Mouse (Mus musculus) induced T-regulatory cell, adult 2 months (primary cell): ENCODE measurements at regions not wholly inside any gene's neighbourhood (a gene's known extent, or its start where the extent isn't known, plus 50 kb on each side); places are given as distances from the start of the nearest gene placed in this dataset.

ENCODE experiments used
- DNase-seq: peaks from one replicate; pipeline ENCODE4 v3.0.0-alpha.2; 2012; ENCODE audit warnings: low read depth

DNA sequence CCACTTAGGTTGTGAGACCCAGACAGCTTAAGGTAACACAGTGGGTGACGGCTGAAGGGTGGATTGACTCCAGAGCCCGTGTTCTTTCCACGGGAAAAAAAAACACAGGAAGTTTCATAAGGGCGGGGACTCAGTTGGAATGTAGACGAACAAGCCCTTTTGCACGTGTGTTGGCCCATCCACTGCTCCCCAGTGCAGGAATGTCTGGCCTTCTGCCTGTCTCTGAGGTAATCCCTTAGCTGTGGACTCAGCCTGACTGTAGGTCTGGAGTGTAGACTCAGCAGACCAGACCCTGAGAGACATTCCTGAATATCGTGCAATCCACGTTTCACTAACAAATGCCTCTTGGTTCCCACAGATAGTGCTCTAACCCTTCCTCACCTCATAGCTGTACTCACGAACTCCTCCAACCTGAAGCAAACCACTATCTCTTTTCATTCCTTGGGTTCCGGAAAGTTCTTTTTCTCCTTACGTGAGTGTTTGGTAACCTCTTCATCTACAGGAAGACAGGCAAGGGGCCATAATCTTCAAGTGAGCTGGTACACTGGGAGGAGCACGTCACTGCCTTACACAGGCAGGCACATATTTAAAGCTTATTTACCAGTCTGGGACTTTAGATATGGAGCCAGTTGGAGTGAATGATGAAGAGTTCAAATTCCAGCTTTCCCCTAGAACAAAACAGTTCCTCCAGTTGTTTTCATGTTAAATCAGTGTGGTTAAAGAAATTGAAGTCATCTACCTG lies 205.6 kb upstream of the Bcor start:
- DNase-seq: no peak

DNA sequence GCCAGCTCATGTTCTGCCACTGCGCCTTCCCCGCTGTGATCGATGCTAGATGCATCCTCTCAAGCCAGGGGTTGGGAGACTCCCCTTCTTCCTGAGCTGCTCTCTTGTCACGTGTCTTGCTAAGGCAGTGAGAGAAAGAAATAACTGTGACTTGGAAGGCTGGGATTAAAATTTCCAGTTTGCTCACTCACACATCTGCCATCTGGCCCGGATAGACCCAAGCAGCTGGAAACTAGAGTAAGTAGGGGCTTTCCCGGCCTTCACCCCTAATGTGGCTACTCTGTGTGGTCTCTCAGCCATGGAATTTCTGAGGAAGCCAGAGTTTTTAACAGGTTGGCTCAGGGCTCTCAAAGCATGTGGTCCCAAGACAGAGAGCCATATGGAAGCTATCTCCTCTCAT lies 206.6 kb upstream of the Bcor start:
- no peak for DNase-seq

DNA sequence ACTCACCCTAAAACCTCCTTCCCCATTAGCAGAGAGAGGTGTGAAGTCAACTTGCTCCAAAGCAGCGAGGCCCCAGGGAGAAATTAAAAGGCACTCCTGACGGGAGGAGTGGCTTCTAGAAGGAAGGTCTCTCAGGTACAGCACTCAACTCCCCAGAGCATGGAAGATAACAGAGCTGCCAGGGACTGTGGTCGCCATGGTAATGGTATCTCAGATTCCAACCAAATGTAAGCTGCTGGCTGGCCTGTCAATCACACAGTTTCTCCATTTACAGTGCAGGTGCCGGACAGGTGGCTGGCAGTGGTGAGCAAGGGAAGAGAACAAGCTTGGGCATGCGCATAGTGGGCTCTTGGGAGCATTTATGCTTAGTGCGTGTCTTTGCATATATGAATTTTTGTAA lies 213.5 kb upstream of the Bcor start:
- DNase-seq: no peak

DNA sequence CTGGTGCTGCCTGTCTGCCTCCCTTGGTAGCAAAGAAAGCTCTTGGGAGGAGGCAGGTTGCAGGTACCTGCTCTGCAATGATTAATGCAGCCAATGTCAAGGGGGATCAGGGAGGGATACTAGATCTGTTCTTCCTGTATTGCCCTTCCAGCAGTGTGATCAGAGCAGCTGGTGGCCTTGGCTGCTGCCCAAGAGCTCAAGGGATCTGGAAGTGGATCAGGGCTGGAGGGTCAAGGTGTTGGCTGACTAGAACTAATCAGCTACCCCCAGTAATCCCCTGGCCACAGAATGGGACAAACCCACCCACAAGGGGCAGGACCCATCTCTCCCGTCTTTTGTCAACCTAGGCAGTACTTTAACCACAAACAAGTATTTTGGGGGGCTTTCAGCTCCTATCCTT lies 211.8 kb upstream of the Atp6ap2 start:
- DNase-seq: no peak

DNA sequence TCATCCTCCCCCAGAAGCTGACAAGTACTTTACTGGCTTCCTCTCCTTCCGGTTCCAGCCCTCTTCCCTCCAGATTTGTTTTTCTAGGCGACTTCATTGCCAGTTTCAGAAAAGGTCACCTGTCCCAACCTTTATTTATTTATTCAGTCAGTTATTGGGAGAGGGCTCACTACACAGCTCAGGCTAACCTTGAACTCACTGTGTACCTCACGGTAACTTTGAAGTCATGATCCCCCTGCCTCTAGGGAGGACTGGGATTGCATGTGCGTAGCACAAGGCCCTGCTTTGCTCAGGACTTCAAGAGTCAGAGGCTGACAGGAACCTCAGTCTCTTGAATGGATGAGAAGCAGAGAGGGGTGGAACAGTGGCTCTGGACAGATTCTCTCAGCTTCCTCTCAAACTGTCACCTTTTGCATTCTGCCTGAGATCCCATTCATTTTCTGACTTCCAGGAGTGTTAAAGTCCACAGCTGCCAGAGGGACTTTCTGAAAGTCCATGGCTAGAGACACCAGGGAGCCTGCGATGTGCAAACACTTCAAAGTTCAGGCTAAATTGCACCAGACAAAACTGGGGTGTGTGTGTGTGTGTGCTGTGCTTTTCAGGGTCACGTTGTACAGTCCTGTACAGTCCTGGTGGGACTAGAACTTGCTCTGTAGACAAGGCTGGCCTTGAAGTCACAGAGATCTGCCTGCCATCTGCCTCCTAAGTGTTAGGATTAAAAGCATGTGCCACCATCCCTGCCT lies 211.2 kb upstream of the Atp6ap2 start:
- no peak for DNase-seq

DNA sequence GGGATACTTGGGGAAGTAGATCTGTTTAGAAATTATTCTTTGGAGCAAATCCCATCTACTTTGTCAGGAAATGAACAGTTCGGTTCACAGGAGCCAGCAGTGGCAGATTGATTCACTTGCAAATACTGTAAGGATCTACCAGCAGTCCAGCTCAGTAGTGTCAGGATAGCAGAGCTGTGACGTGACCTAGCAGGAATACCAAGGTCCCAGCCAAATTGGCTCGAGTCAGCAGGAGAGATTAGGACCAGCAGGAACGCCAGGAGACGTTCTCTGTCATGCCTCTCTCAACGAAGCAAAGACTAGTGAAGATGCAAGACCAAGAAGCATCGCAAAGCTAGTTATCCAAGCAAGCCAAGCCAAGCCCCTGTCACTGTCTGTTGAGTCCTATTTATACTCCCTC lies 210.2 kb upstream of the Atp6ap2 start:
- no peak for DNase-seq

DNA sequence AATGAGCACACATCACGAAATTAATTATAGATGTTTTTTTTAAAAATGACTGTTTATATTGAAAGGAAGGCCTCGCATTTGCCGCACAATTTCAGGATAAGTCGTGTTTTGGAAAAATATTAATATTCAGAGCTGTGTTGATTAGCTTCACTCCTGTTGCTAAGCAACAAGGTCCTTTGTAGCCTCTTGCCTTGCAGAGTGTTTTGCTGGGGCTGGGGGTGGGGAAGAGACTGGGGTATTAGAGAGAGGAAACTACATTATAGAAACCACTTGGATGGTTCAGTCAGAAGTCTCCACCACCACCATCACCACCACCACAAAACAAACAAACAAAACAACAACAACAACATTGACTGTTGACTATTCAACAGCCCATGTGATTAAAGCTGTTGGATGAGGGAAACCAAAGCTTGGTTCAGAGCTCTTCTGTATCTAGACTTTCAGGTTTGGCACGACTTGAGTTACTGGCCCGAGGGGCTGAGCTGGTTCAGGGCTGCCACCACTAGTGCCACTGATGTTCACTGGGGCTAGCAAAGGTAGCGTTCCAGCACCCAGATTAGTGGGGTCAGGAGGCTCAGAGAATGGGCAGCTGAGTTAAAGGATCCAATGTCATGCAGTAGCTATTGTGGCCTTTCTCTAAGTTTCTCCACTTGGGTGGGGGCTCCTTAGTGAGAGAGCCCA lies 195.3 kb upstream of the Atp6ap2 start:
- no peak for DNase-seq

DNA sequence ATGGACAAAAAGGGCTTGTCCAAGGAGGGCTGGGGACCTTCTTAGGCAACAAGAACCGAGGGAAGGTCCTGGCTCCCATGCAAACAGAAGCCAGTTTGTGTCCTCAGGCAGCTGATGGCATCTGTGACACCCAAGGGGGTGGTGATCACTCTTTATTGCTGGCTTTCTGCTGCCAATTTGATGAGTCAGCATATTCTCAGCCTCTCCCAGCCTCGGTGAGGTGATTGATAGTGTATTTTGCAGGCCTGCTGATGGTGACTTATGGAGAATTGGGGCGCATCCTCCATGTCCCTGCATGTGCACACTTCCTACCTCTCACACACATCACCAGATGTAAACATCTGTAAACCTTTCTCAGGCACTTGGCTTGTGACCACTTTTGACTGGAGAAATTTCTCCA lies 178.3 kb upstream of the Atp6ap2 start:
- no peak for DNase-seq

DNA sequence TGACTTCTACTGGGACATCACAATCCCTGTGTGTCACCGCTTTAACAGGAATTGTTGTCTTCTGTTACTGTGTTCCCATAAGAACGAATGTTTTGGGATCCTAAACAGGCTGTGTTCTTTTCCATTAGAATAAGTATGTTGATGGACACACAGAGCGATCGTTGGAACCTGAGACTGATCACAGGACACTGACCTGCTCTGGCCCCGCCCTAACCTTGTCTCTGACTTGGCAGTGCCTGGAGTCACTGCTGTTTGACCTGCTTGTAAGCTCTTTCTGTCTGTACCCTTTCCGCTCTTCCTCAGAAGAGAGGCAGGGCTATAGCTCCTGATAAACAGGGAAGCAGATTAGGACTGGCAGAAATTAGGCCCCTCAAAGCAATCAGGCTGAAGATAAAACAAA lies 162.0 kb upstream of the Atp6ap2 start:
- DNase-seq: no peak

DNA sequence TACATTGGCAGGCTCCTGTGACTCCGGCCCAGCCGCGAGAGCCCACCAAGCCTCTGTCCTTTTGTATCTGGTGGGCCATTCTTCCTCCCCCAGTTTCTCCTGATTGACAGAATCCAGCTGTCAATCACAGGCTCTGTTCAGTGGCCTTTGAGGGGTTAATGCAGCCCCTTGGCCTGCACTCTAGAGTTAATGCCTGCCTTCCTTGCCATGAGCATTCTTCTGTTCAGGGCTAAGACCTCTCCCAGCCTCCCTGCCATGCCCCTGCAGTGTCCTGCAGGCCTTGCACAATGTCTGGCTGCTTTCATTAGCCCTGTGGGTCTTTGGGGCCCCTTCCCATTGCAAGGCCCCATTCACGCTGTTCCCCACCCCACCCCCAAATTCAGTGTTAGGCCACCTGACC lies 160.9 kb upstream of the Atp6ap2 start:
- no peak for DNase-seq

DNA sequence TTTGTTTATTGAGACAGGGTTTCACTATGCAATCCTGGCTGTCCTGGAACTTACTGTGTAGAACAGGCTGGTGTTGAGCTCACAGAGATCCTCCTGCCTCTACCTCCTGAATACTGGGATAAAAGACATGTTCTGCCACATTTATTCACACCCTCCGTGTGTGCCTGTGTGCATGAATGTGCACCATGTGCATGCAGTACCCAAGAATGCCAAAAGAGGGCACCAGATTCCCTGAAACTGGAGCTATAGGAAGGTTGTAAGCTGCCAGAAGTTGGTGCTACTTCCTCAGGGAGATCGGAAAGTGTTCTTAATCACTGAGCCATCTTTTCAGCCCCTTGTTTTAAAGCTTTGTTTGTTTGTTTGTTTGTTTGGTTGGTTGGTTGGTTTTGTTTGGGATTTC lies 155.3 kb upstream of the Atp6ap2 start:
- peak; percentile 4 for DNase-seq

DNA sequence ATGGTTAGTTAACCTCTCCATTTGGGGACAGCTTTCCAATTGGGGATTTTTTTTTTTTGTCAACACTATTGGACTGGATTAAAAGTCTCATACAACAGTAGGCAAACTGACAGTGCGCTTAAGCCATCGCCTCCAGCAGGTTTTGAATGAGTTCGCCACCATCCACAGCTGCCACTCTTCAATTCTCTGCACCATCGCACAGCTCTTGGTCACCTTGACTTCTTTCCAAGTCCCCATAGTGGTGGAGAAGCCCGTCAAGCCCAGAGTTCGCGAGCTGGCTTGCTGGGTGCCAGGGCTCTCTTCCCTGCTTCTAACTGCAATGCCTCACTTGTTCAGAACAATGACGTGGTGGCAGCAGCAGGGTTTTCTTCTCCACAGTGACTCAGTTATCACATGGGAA lies 151.9 kb upstream of the Atp6ap2 start:
- DNase-seq: no peak

DNA sequence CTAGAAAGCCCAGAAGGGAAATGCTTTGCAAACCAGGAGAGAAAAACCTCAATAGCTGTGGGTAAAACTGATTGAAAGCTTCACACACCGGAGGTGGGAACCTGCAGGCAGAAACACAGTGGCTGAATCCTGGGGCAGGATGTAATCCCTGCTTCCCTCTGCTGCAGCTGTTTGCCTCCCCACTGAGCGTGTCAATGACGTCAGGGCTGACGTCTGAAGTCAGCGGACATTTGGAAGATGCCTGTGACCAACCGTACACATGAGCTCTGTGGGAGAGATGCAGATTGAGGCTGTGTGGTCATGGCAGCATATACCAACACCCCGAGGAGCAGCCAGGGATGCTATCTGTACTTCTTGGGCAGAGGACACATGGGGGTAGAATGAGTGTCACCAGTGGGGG lies 151.5 kb upstream of the Atp6ap2 start:
- no peak for DNase-seq

DNA sequence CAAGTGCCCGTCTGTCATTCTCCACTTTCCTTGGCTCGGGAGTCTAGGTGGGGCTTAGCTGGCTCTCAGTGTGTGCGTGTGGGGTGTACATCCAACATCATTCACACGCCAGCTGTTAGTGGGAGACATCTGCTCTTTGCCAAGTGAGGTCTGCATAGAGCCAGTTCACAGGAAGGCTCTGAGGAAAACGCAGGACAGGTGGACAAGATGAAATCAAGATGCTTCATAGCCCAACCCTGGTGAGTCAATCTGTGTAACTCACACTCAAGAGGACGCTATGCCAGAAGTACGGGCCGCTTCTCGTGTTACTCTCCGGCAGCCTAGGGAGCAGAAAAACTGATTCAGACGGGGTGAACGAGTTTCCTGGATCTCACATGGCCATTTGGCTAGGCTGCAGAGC lies 148.2 kb upstream of the Atp6ap2 start:
- no peak for DNase-seq

DNA sequence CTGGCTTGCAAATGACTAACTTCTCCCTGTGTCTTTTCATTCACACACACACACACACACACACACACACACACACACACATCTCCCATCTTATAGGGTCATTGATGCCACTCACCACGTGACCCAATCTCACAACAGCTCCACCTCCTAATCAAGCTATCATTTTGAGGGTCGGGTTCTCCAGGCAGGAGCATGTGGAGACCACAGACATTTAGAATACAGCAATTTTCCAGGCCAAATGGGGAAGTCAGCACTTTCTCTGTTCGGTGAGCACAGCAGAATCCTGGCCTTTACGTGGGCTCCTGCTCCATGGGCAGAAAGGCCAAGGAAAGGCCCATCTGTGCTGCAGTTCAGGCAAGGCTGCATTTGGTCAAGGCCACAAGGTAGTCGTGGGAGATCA lies 143.8 kb upstream of the Atp6ap2 start:
- DNase-seq: no peak

DNA sequence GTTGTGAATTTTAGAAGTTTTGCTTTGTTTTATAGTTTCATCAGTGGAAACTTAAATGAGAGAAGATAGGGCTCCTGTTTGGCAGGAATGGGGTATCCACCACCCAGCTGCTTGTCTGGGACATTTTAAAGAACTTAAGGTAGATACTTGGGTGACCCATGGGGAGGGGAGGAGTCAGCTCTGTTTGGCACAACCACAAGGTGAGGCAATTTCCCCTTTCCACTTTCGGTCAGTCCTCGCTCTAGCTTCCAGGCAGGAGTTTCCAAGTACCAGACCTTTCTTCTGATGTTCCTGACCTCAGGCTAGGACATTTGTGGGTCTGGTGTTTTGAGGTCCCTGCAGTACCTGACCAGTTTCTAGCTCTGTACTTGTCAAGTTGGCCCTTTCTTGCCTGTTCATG lies 142.5 kb upstream of the Atp6ap2 start:
- no peak for DNase-seq

DNA sequence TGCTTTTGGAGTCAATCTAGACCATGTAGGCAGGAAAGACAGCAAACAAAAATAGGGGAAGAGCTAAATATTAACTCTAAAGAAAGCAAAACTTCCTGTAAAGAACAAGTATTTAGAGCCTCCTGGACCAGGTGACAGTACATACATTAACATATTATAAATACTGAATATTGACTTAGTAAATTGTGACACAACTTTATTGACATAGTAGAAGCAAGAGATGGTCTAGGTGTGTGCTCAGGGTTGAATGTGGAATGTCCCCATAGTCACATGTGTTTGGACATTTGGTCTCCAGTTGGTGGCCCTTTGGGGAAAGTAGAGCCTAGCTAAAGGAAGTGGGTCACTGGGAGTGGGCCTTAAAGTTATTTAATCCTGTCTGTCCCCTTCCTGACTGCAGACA lies 139.6 kb upstream of the Atp6ap2 start:
- DNase-seq: no peak

DNA sequence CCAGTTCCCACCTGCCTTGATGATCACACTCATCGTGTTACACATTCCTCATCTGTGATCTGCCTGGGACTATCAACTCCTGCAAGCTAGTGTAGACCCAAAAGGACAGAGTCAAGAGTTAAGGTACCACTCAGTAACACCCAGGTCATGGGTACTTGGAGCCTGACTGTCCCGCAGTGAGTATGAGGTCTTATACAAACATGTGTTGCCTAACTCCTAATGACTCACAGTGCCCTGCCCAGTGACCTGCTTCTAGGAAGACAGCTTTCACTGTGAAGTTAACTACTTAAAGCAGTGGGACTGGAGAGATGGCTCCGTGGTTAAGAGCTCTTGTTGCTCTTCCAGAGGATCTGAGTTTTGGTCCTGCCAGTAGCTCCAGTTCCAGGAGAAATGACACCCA lies 137.9 kb upstream of the Atp6ap2 start:
- no peak for DNase-seq

DNA sequence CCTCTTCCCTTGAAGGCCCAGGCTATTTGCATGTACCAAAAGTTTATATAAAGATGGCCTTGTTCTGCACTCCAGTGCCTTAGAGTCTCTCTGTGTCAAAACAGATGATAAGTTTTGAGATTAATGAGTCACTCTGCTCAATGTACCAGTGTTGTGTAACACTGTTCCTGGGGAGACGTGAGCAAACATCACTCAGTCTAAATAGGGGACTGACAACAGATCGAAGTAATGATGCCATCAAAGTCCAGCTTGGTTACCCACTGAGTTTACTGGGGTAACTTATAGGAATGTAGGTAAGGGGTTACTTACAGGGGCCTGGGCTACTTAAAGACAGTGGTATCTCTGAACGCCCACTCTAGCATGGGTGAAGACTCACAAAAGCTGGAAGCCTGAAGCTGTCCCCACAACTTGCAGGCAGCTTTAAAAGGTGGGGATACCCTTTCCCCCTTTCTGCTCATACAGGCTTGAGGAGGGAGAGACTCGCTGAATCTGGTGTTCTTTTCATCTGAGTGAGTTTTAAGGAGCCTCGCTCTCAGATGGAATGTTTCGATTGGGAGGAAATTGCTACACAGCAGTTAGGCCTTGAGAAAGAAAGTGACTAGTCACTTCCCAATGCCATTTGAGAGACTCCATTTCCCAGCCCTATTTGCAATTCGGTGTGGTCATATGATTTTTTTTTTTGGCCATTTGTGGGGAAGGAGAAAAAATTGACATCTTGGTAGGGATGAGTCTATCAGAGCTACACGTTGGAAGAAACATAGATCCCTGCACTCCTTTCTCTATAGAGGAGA lies 134.4 kb upstream of the Atp6ap2 start:
- no peak for DNase-seq

DNA sequence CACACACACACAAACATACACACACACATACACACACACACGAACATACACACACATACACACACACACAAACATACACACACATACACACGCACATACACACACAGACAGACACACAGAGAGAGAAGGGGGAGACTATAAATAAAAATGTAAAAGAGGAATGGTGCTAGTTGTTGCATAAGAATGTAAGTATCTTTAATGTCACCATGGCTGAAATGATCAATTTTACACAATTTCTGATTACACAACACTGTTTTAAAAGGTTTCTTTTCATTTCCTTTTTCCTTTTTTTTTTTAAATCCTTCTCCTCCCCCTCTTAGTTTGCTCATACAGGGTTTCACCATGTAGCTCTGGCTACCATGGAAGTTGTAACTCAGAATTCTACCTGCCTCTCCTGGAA lies 125.9 kb upstream of the Atp6ap2 start:
- no peak for DNase-seq

DNA sequence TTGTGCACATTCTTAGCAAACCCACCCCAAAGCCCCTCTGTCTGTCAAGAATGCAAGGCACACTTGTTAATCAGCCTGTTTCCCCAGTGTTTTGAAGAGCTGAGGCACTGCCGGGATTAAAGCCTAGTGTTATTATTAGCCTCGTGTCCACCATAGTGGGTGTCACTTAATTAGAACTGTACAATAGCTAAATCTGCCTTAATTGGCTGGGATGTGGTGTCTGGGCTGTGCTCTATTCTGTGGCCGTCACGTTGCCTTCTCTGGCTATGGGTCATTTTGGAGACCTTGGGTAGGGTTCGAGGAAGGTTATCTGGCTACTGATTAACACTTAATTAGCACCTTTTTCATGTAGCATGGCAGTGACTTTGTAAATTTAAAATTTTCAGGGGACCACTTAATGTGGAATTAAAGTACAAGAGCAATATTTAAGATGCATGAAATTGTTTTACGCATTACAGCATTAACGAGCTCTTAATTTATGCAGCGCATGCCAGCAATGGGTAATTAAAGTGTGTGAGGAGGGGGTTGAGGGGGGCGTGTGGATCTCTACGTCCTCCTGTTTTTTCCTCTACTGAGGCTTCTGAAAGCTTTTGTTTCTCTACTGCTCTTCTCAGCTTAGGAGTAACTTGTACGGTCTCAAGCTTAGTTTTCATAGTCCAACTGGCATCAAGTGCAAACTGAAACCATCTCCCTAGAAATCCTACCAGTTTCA lies 124.5 kb upstream of the Atp6ap2 start:
- DNase-seq: no peak

DNA sequence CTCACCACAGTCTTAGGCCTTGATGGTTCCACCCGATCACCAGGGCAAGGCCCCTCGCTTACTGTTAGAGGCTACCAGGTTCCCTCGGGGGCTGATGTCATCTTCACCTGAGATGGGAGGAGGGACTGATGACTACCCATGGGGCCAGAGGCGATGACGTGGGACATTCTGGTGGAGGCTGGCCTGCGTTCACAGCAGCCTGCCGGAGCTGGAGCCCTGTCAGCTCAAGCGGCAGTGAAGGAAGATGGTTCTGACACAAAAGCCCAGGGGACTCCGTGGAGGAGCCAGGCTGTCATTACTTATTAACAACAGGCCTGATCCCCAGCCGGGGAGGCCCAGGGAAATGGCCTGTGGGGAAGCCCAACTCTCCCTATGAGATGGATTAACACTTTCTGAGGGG lies 121.3 kb upstream of the Atp6ap2 start:
- no peak for DNase-seq
